Mouse (Mus musculus) retina, embryonic 14.5 days (tissue): ENCODE measurements around the gene Psenen.

ENCODE experiments used
- DNase-seq: peaks from one replicate; pipeline ENCODE4 v3.0.0-alpha.2; 2015; ENCODE audit warnings: low spot score

The Psenen gene

DNA sequence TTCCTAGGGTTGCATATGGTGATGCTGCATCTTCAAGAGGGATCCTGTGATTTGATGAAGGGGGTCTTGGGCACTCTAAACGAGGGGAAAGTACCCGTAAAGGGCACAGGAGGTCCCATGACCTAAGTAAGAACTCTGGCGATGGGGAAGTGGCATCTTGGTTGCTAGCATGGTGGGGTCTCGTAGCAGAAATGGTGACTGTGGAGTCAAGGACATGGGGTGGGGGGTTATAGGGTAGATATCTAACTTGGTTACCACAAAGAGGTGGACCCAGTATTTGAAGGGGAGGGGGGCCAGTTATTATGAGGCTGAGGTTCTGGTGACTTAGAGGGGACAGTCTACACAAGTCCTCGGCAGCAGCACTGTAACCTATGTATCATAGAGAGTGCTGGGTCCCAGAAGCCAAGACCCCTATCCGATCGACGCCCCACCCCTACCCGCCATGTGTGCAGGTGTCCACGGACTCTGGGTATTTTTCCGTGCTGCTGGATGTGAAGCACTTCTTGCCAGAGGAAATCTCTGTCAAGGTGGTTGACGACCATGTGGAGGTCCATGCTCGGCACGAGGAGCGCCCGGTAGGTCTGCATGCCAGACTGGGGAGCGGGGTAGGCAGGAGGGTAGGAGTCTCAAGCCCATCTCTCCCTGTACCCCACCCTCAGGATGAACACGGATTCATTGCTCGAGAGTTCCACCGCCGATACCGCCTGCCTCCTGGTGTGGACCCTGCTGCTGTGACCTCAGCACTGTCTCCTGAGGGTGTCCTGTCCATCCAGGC is 9.4 kb downstream of the Psenen start:
- DNase-seq = no peak

DNA sequence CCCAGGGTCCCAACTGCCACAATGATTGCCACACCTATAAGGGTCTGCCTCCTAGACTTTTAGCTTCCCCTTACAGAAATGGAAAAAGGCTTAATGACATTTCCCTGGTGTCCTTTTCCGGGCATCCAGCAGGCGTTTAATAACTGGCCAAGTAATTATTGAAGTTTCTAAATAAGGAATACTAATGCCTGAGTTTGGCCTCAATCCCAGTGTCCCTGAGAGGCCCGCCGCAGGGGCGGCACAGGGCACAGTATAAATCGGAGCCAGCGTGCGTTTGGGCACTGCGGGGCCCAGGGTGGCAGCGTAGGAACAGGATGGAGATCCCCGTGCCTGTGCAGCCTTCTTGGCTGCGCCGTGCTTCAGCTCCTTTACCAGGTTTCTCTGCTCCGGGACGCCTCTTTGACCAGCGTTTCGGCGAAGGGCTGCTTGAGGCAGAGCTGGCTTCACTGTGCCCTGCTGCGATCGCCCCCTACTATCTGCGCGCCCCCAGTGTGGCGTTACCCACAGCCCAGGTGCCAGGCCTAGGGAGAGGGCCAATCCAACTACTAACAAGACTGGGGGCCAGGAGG is 10.3 kb downstream of the Psenen start:
- DNase-seq = peak; percentile 20

DNA sequence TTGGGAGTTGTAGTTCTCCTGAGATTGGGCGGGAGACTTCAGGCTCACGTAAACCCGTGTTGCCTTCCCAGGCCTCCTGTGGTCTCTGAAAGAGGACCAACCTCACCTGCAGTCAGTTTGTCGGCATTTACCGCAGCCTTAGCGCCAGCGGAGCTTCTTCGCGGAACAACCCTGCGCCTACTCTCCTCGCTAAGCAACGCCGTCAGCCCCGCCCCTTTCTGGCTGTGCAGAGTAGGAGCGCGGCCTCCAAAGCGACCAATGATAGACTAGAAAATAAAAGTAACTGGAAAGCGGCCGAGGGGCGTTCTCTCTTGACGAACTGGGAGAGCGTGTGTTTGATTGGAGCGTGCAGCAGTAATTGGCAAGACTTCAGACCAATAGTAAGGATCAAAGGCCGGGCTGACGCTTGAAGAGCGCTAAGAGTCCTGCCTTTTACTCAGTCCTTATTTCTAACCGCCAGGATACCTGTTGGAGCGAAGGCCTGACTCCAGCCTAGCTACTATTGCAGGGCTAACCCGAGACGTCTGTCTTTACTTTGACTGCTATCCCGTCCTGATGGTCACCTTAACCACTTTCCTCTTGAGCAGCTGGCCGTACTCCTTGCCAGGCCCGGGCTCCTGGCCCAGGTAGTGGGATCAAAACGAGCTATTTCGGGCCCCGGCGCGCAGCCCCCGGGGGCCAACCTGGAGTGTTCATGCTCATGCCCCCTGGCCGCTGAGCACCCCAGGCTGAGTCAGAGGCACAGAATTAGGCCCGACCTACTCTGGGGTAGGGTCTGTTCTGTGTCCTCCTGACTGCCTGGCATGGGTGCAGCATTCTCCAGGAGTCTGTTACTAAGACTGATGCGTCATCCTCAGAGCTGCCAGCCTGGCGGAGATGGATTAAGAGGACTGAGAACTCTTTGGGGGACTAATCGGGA is 11.1 kb downstream of the Psenen start, which contains the start of the genes Hspb6 and Proser3:
Hspb6 (plus strand) TSS at position 77 of the 919 bp plus-strand sequence.
Proser3 (minus strand) TSS at position 198 of the 919 bp plus-strand sequence.
- peak; percentile 99 for DNase-seq

DNA sequence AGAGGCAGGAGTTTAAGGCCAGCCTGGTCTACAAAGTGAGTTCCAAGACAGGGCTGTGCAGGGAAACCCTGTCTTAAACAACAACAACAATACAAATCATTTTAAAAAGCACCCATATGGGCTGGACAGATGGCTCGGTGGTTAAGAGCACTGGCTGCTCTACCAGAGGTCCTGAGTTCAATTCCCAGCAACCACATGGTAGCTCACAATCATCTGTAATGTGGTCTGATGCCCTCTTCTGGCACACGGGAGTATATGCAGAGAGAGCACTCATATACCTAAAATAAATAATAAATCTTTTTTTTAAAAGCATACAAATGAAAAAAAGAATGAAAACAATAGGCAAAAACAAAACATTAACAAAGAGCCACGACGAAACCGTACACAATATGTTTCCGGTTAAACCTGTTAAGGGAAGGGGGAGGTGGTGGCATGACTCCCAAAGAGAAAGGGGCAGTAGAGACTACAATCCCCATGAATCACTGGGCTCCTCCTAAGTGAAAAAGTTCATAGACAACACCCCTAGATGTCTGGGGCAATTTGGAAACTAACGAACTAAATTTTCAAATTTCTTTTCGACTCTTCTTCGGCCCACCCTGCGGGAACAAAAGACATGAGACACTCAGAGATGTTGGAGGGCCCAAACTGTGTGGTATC is 11.9 kb downstream of the Psenen start:
- peak; percentile 82 for DNase-seq

DNA sequence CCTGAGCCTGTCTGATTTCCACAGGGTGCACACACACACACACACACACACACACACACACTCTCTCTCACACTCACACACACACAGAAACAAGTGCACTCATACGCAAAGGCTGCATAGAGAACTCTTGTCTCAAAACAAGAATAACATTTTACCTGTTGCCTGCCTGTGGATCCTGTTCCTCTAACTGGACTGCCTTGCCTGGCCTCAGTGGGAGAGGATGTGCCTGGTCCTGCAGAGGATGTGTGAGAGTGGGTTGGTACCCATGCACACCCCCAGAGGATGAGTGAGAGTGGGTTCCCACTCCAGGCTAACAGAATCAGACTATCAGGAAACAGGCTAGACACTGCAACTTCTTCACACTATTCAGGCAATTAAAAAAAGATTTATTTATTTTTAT is 12.8 kb downstream of the Psenen start:
- DNase-seq = no peak

DNA sequence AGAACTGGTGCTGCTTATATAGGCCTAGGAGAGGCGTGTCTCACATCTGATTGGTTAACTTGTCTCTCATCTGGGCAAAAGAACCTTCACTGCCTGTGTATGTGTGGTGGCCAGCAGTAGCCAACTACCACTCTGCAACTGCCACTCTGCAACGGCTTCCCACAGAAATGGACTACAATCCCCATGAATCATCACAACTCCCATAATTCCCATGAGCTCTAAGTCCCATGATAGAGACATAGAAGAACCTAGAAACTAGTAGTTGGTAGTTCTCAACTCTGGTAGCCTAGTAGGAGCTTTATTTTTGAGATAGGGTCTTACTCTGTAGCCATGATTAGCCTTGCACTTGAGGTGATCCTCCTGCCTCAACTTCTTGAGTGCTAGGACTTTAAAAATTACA is 13.5 kb downstream of the Psenen start:
- no peak for DNase-seq

DNA sequence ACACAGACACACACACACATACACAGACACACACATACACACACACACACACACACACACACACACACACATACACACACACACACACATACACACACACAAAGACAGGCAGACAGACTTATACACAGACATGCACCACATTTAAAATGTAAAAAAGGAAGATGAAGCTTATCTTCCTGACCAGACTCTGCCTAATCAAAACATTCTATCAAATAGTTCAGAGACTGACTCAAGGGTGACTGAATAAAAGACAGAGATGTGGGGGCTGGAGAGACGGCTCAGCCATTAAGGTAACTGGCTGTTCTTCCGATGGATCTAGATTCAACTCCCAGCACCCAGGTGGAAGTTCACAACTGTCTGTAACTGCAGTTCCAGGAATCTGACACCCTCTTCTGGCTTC is 19.1 kb downstream of the Psenen start:
- no peak for DNase-seq

DNA sequence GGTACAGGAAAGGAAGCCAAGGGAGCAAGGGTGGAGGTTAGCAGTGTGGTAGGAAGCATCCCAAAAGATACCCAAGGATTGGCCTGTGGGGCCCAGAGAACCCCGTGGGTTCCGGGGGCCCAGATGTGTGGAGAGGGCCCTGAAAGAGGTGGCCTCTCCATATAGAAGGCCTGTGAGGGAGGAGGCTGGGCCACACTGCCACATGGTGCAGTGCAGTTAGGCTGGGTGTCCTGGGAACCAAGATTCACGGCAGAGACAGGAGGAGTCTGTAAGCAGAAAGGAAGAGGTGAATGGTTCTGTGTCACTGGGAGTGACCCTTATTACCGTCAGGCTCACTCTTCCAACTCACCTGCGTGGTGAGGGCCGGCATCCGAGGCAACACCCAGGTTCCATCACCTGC is 22.9 kb downstream of the Psenen start:
- no peak for DNase-seq

DNA sequence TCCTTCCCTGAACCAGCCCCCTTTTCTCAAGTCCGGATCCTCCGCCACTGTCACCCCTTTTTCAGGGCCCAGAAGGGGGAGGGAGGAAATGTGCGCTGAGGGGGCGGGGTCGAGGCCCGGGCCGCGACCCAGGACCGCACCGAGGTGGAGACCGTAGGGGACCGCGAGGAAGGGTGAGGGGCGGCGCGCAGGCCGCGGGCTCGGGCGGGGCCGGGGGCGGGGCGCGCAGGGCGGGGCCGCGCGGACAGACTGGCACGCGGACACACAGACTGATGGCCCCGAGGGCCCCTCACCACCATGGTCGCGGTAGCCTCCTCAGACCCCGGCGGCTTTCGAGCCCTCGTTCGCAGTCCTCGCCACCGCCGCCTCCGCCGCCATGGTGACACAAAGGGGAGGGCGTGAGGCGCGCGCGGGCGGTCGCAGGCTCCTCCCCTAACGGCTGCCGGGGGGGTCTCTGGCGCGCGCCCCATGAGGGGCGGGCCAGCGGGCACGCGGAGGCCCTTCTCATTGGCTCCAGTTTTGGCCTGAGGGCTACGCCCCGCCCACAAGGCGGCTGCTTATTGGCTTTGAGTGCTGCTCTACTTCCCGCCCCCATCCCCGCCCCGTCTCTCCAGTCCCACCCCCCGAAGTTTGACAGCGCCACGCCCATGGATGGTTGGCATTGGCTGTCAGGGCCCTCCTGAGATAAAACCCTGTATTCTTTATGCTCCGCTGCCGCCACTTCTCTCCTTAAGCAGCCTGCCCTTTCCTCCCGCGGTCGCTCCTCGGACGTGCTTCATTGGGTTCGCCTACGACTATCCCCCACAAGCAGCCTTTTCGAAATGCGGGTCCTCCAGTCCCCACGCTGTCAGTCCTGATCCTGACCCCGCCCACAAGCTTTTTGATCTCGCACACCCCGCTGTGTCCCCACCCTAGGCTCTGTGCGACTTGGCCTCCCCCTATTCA is 28.5 kb downstream of the Psenen start, which contains the start of gene Arhgap33:
Arhgap33 (minus strand) TSS at position 428 of the 945 bp plus-strand sequence.
- DNase-seq = peak; percentile 99

DNA sequence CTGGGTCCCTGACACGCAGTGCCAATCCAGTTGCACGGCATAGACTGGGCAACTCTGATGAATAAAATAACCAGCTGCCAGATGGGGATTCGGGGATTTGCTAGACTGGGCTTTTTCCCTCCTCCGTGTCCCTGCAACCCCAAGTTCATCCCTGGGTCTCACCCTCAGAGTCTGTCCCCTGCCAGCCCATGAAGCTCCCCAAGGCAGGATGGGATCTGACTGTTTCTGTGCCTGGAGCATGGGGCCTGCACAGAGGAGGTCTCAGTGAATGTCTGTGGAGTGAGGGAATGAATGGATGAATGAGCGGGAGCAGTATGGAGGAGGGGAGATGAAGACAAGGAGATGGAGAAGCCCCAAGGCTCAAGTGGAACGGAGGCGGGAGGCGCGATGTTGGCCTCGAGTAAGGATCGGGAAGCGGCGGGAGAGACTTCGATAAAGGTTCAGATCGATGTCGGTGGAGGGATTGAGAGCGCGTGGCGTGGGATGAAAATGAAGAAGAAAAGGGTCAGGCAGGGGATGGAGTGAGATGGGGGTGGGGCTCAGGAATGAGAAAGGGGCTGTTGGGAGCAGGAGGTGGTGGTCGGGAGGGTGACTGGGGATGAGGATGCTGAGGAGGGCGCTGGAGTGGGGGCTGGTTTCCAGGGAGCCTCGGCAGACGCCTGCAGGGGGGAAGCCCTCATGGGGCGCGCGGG is 29.3 kb downstream of the Psenen start:
- peak; percentile 41 for DNase-seq

DNA sequence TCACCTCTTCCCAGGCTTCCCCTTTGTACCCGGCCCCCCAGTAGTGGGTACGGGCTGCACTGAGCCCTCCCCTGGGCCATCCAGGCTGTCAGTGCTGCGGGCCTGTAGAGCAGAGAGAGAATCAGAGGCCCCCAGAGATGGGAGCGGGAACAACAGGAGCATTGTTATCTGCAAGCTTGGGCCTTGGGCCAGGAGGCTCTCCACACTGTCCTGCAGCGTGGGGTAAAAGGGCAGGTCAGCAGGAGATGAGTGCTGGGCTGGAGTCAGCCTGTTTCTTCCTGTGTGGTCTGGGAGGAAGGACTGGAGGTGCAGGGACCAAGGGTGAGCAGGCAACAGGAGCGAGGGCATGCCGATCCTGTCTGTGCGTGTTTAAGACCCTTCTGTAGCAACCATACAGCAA is 30.5 kb downstream of the Psenen start:
- peak; percentile 74 for DNase-seq

DNA sequence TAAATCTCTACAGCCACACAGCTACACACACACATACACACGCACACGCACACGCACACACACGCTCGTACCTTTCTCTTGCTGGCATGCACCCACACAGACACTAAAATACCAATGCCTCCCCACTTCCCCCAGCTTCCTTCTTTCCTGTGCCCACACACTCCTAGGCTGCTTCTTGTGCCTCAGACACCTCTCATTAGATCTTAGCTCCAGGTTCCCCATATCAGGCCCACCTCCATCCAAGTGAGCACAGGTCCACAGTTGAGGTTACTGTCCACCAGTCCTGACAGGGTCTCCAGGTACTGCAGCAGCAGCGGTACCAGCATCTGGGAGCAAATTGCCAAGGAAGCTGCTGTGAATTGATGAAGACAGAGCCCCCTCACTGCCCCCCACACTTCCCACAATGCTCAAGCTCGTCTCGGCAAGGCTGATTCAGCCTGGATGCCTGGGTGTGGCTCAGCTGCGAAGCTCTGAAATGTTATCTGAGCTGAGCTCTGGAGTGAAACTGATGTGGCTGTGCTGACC is 32.1 kb downstream of the Psenen start:
- DNase-seq = no peak

DNA sequence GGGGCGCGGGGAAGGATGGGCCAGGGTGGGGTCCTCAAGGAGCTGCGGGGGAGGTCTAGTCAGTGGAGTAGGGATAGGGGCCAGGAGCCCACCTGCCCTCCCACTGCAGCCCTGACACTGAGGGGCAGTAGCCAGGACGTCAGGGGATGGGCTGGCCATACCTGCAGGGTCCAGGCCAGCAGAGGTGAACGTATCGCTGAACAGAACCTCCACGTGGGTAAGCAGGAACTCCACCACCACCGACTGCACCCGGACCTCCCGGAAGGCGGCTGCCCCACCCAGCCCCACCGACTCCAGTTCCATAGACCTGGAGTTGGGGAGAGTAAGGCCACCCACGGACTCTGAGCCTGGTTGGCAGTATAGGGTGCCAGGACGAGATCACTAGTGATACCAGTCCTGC is 36.4 kb downstream of the Psenen start:
- DNase-seq = no peak

DNA sequence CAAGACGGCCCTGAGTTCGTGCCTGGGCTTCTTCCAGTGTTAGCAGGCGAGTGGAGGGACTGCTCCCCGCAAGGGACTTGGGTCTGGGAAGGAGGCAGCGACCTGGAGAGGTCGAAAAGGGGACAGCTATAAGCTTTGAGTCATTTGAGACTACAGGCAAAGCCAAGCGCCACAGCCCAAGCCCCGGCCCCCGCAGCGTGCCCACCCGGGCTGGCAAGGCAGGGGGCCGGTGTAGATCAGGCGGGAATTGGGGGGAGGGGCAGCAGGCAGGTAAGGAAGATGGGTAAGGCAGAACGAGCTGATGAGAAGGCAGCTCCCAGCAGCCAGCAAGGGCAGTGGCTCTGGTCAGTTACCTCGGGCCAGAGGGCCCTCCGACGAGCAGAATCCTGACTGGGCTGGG is 37.0 kb downstream of the Psenen start:
- no peak for DNase-seq

DNA sequence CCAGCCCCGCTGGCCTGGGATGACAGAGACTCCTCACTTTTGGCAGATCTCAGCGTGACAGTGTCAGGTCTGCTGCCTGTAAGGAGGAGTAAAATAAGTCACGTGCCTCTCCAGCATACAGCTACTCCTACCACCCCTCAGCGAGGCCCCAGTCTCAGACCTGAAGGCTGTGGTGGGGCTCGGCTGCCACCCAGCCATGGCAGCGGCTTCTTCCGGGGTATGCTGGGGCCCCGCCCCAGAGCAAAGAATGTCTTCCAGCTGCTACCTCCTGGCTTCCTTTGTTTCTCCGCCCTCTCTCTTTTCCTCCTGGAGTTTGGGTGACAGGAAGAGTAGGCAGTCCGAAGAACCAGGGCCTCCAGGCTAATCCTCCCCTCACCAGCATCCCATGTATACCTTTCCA is 37.5 kb downstream of the Psenen start:
- no peak for DNase-seq

DNA sequence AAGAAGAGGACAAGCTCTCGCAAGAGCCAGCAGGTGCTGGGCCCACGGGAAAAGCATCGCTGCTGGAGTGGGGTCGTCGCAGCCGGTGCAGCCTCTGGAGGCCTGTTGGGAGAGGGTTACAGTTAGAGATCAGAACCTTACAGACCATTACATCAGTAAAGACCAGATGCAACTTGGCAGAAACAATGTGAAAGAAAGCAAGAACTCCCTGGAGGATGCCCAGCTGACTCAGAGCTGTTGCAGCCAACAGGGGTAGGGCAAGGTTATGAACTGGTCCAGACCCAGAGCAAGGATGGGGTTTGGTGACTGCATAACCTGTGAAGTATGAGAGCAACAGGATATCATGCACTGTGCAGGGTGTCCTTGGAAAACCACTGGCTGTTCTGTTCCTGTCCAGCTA is 38.9 kb downstream of the Psenen start:
- no peak for DNase-seq

DNA sequence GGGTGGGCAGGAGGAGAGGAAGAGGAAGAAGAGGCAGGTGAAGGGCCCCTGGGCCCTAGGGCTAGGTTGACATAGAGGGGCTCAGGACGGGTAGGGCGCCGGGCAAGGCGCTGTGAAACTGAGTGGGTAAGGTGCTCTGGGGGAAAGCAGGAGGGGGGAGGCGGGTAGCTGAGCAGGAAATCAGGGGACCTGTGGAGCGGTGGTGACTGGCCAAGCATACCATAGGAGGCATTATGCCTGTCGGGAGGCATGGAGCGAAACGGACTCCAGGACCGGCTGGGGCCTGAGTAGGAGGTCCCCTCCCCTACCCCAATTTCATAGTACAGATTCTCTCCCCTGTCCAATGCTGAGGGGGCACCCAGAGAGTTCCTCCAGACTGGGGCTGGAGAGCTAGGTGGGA is 40.6 kb downstream of the Psenen start:
- DNase-seq = no peak

DNA sequence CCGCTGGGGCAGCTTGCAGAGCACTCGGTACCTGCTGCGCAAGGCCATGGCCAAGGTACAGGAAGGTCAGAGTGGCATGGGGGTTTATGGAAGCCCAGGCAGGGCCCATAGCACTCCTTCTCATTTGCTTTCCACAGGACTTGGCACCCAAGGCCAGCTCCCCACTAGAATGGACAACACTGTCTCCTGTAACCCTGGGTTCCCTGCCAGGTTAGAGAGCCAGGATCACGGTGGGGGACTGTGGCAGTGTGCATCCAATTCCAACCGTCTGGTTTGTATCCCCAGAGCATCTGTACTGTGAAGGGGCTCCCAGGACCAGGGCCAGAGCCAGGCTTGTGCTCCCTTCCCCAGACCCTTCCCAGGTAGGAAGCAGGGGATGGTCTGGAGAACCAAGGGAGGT is 42.6 kb downstream of the Psenen start:
- no peak for DNase-seq

DNA sequence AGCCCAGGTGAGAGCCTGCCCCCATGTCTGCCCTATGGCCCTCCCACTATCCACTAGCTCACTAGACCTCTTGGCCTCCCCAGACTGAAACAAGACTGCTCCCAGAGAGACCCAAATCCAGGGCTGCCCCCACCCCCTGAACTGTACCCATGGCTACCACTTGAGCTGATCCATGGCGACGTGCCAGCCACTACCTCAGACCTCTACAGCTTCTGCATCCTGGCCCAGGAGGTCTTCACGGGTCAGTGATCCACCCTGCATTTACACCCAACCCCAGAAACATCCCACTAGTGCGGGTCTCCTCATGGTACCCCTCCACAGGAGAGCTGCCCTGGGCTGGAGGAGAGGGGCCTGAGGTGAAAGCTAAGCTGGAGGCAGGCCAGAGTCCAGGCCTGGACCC is 43.0 kb downstream of the Psenen start:
- DNase-seq = no peak

DNA sequence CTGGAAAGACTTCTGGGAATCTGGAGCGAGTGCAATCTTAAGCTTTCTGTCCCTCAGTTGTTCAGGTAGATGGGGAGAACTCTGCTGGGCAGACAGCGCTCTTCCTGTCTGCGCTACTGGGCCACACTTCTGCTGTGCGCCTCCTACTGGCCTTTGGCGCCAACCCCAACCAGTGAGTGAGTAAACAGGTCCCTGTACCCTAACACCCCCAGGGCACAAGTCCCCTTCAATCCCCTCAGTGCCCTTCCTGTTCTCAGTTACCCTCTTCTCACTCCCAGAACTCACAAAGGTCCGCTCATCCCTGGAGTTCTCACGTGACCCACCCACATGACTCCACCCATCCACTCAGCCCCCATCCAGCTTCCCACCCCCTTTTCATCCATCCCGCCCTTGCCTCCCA is 45.1 kb downstream of the Psenen start:
- no peak for DNase-seq
